Mouse (Mus musculus): Measurements from ENCODE around the gene Myoz1.
"Not testable (repeated sequence)": the region's sequence is repeated elsewhere in the genome, so short reads cannot be mapped to it uniquely, and the experiment has no call there.

Gene Myoz1

GRCm38 (mm10) chr14:20656361-20656760, at the start of gene Myoz1:
Gene Myoz1 (minus strand): TSS chr14:20656540.
- no peak for DNase-seq (ENCODE audit: low spot score)

- not testable (repeated sequence) for DNase-seq (ENCODE audit: low spot score)
These were observed 47.1 kb upstream of the Myoz1 start for GRCm38 (mm10) chr14:20703461-20703860.

- DNase-seq (ENCODE audit: low spot score) = peak; percentile 94
These were observed 46.5 kb upstream of the Myoz1 start, which contains the start of gene Chchd1 for GRCm38 (mm10) chr14:20702741-20703381. Gene Chchd1 (plus strand): TSS chr14:20703006.

GRCm38 (mm10) chr14:20702096-20702740, 45.9 kb upstream of the Myoz1 start:
- DNase-seq (ENCODE audit: low spot score) = peak; percentile 13

DNA sequence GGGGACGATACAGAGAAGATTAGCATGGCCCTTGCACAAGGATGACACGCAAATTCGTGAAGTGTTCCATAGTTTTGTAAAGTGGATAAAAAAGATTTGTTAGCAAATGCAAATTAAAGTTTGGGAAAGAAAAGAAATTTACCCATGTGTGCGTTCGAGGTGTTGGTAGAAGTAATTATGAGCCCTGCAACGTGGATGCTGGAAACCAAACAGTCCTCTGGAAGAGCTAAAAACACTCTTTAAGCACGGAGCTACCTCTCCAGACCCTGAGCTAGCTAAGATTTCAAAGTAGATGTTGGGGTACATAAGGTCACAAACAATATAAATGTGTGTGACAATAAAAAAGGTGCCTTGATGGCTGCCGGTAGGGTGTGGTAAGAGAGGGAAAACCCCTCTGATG, 45.2 kb upstream of the Myoz1 start:
- DNase-seq (ENCODE audit: low spot score) = no peak

DNA sequence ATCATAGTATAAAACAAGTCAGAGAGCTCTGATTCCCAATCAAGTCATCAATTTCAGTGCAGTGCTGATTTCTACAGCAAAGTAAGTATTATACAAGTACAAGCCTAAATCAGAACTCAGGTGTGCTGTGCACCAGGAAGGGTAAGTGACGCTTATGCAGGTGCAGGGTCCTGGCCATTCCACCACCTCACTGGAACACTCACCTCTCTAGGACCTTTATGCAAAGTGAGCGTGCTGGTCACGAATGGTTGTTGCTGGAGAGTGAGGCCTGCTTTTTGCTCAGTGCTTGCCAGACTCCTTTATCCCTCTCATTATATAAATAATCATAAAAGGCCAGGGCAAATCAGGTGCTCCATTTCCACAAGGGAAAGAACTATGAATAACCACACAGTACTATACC, 44.0 kb upstream of the Myoz1 start:
- DNase-seq (ENCODE audit: low spot score) = no peak

DNA sequence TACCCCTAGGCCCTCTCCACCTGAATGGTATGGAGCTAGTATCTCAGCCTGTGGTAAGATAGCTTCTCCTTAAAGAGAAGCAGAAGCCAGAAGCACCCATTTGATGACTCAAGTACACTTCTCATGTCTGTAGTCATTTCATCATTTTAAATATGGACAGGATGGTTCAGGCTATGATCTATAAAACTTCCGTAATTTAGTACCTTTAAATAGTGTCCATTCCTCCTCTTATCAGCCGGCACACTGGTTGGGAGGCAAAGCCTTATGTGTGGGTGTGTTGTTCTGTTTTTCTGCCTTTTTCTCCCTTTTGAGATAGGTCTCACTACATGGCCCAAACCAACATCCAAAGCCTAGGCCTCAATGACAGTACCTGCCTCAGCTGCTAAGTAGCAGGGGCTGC, 42.2 kb upstream of the Myoz1 start:
- DNase-seq (ENCODE audit: low spot score) = no peak

DNA sequence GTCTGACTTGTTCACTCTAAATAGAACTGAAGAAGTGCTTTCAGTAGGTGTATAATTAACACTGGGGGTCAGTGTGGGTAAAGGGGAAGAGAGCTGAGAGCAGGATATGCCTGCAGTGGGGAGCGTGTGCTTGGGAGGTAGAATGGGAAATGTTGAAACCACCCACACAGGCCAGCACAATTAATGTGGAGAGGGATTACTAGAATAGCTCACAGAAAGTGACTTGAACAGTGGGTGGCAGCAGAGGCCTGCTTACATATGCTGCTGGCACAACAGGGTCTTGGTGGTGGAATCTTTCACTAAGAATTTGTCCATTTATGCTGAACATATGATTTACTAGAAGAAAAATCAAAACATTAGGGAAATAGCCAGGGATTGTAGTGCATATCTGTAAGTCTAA, 40.6 kb upstream of the Myoz1 start:
- DNase-seq (ENCODE audit: low spot score) = peak; percentile 69

DNA sequence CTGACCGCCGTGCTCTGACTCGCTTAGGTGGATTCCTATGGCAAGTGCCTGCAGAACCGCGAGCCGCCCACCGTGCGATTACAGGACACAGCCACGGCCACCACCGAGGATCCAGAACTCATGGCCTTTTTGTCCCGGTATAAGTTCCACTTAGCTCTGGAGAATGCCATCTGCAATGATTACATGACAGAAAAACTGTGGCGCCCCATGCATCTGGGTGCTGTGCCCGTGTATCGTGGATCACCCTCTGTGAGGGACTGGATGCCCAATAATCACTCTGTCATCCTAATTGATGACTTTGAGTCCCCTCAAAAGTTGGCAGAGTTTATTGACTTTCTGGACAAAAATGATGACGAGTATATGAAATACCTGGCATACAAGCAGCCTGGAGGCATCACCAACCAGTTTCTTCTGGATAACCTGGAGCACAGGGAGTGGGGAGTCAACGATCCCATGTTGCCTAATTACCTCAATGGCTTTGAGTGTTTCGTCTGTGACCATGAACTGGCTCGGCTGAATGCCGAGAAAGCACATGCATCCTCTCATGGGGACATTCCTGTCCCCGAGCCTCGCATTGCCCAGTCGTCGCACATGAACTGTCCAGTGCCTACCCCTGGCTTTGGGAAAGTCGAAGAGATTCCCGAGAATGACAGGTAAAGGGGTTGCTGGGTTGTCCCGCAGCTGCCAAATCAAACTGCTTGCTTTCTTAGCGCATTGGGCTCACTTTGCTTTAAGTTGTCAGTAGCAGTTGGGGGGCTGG, 39.6 kb upstream of the Myoz1 start:
- DNase-seq (ENCODE audit: low spot score) = peak; percentile 12

- DNase-seq (ENCODE audit: low spot score) = peak; percentile 92
These were observed 38.8 kb upstream of the Myoz1 start, which contains the start of gene Fut11 for GRCm38 (mm10) chr14:20694884-20695760. Gene Fut11 (plus strand): TSS chr14:20694968.

DNA sequence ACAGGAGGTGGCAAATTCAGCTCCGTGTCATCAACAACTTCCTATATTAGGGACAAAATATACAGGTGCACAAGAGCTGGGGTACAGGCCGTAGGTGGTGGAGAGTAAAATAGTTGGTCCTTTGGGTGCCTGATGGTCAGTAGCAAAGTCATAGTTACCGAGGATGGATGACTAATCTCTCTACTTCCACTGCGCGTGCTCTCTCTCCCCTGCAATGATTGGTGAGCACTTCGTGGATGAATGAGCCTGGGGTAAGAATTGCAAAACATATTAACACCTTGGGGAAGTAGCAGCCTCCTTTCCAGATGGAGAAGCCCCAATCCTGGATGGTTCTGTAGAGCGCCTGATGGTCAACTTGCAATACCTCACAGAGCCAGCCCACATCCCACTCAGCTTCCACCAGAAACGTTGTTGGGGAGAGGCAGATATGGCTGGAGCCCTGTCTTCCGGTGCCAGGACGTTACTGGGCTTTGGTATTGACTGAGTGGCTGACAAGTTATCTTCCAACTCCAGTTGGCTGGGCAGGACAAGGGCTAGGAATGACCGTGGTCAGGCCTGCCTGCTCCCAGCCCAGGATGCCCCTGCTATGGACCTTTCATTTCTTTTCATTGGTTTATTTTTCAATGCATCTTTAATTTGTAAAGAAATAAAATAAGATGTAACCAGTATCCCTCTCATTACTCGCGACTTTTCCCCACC, 38.0 kb upstream of the Myoz1 start:
- DNase-seq (ENCODE audit: low spot score) = no peak

DNA sequence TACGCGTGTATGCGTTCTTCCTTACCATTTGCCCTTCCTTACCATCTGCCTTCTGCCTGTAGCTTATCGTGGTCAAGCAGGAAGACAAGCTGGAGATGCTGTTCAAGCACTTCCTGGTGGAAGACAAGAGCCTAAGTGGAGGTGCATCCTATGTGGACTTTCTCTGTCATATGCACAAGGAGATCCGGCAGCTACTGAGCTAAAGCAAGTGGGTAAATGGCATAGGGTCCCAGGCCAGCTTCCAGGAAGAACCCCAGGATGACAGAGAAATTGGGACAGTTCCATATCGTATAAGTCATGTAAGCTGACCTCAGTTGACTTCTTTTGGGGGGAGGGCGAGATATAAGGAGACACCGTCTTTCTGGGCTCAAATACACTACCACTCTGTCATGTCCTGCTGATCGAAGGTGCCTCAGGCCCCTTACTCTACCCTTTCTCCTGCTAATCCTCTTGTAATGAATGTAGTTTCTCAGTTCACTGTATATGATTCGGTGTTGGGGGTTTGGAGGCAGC, 37.3 kb upstream of the Myoz1 start:
- DNase-seq (ENCODE audit: low spot score) = no peak

DNA sequence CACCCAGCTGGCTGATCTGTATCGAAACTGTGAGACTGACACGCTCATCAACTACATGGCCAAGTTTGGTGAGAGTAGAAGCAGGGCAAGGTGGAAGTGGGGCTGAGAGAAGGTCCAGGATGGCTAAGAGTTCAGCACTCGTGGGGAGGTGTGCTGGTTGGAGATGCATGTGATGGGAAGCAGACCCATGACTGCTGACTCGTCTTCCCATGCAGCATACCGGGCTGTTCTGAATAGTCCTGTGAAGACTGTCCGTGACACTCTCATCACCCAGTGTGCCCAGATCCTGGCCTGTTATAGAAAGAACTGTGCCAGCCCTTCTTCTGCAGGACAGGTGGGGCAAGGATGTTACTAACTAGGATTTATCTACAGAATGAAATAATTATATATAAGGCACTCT, 35.4 kb upstream of the Myoz1 start:
- no peak for DNase-seq (ENCODE audit: low spot score)

DNA sequence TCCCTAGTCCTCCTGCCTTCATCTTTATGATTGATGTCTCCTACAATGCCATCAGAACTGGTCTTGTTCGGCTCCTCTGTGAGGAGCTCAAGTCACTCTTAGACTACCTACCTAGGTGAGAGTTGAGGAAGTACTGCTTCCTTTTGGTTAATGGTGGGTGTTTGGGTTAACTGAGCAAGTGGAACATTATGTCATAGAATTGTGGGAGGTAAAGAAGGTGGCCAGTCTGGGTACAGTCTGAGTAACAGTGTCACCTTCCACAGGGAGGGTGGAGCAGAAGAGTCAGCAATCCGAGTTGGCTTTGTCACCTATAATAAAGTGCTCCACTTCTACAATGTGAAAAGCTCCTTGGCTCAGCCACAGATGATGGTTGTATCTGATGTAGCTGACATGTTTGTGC, 32.7 kb upstream of the Myoz1 start:
- DNase-seq (ENCODE audit: low spot score) = no peak

- no peak for DNase-seq (ENCODE audit: low spot score)
These were observed 30.2 kb upstream of the Myoz1 start for GRCm38 (mm10) chr14:20686576-20686975.

DNA sequence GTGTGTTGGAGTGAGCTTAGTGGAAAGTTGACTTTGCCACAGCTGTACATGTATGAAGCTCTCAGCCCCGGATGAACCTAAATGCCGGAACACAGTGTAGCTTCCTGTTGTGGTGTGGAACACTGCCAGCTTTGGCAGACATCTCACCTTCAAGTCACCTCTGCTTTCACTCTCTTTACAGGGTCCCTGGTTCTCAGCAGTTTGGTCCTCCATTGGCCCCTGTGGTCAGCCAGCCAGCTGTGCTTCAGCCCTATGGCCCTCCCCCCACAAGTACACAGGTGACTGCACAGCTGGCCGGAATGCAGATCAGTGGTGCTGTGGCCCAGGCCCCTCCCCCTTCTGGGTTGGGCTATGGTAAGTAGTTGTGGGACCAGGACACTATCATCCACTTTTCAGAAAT, 26.2 kb upstream of the Myoz1 start:
- DNase-seq (ENCODE audit: low spot score) = no peak

- no peak for DNase-seq (ENCODE audit: low spot score)
These were observed 25.4 kb upstream of the Myoz1 start for GRCm38 (mm10) chr14:20681742-20682141.

DNA sequence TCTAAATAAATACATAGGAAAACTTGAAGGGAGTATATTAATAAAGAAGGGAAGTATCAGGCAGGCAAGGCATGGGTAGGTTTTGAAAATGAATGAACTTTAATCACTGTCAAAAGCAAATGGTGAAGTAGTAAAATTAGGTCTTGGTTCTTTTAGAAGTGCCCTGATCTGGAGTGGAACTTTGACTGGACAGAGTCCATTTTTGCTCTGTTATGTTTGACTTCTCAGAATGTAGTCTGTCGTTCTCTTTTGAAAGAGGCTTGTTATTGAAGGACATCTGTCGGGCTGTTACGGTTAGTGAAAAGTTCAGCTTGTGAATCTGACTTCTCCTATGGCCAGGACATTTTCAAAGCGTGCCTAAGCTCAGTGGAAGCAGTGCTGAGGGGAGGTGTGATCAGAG, 21.6 kb upstream of the Myoz1 start:
- DNase-seq (ENCODE audit: low spot score) = no peak

- peak; percentile 100 for DNase-seq (ENCODE audit: low spot score)
These were observed 17.9 kb upstream of the Myoz1 start, which contains the start of gene Sec24c for GRCm38 (mm10) chr14:20674064-20674833. Gene Sec24c (plus strand): TSS chr14:20674308.

GRCm38 (mm10) chr14:20673735-20674063, 17.4 kb upstream of the Myoz1 start:
- no peak for DNase-seq (ENCODE audit: low spot score)
